Mouse (Mus musculus) brain, embryonic 14.5 days (tissue): ENCODE measurements around the gene Otof.

ENCODE experiments used
- CTCF ChIP-seq: fragments of 200-500 bp; IDR thresholded peaks from 2 replicates; pipeline ENCODE4 v1.5.1; 2012; ENCODE audit warnings: inconsistent platforms, mild to moderate bottlenecking, moderate library complexity, borderline replicate concordance; ENCODE audit not compliant: insufficient read depth, insufficient read length; ENCODE audit errors: extremely low read depth
- POLR2A ChIP-seq: fragments of 200-500 bp; IDR thresholded peaks from 2 replicates; pipeline ENCODE4 v1.6.1; 2012; ENCODE audit warnings: mild to moderate bottlenecking, inconsistent platforms, borderline replicate concordance; ENCODE audit not compliant: poor library complexity, insufficient read depth, insufficient read length, severe bottlenecking; ENCODE audit errors: extremely low read depth

DNA sequence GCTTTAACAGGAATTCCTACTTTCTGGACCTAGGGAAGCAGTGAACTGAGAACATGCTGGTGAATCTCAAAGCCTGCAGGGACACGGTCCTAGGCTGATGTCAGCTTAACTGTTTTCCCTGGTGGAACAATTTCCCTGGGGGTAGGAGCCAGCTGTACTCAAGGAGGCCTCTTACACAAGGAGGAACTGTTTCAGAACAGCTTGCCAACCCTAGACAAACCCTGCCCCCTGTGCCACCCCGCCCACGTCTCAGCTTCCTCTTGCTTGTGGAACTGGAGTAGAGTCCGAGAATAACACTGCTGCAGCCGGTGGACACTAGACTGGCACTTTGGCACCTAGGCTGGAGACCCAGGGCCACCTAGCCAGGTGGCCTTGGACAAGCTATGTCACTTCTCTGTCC lies 92.3 kb downstream of the Otof start:
- no peak for TF ChIP-seq CTCF
- no peak for TF ChIP-seq POLR2A
